Mouse (Mus musculus): Measurements from ENCODE around the gene Tecta. TPM values are rescaled to one million over a fixed set of nuclear protein-coding genes. Genes with fewer than 3 reads are reported as not detected.
A peak's percentile ranks its signal among the peaks of the same experiment; 100 is the strongest.

Tecta gene
- polyA plus RNA-seq, 1 experiment from 2014 or later = 0.06 TPM

DNA sequence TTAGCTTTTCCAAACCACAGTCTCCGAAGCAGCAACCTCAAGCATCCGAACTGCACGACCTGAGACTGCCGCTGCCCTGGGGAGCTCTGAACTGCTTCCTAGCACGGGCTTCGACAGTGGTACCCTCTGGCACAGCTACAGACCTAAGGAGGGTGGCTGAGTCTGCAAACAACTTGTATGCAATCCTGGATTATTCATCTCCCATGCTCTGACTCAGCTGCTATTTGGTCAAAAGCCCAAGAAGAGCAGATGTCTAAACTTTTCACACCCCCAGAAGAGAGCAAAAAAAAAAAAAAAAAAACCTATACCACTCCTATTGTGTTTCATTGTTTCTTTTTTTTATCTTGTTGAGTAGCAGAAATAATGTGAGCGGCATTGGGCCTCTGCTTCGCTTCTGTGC lies 5.4 kb downstream of the Tecta start:
- no peak for ATAC-seq
- no peak for DNase-seq (ENCODE audit: low spot score)
- Histone ChIP-seq H3K27ac (ENCODE audit: low read length) (no peak overlapping the region), H3K4me1 (ENCODE audit: insufficient read depth, low read depth, low read length) (no peaks in the 10 kb centered on the region), H3K36me3 (ENCODE audit: insufficient read depth, low read length) (no peaks in the 10 kb centered on the region), H3K27me3 (replicated peaks; ENCODE audit: insufficient read depth, low read length) (no peaks in the 10 kb centered on the region), H3K9ac (replicated peaks; ENCODE audit: low read depth) (no peak overlapping the region), H3K9me3 (ENCODE audit: low read length) (no peaks in the 10 kb centered on the region), H3K4me2 (replicated peaks; ENCODE audit: low read depth, low read length) (no peak overlapping the region), H3K4me3 (ENCODE audit: low read depth, low read length) (no peak overlapping the region)
- TF ChIP-seq CTCF (IDR thresholded peaks at IDR 0.05) (no peak), EP300 (IDR thresholded peaks at IDR 0.05) (no peak)
- 90% methylated on average over 8 of the region's 8 CpGs for WGBS

GRCm38 (mm10) chr9:42392927-42393326 lies 6.8 kb downstream of the Tecta start:
- no peaks in the 10 kb centered on the region for H3K27me3 ChIP-seq (replicated peaks; ENCODE audit: insufficient read depth, low read length)
- H3K4me2 ChIP-seq (replicated peaks; ENCODE audit: low read depth, low read length) = no peak overlapping the region
- TF ChIP-seq EP300 (IDR thresholded peaks at IDR 0.05) (no peak), CTCF (IDR thresholded peaks at IDR 0.05) (no peak)
- ATAC-seq (no peak), DNase-seq (ENCODE audit: low spot score) (no peak)
- 42% methylated on average over 6 of the region's 6 CpGs for whole genome bisulfite sequencing
- no peaks in the 10 kb centered on the region for H3K36me3 ChIP-seq (ENCODE audit: insufficient read depth, low read length)
- H3K27ac ChIP-seq (ENCODE audit: low read length) = no peak overlapping the region
- no peak overlapping the region for H3K9ac ChIP-seq (replicated peaks; ENCODE audit: low read depth)
- no peak overlapping the region for H3K4me3 ChIP-seq (ENCODE audit: low read depth, low read length)
- H3K4me1 ChIP-seq (ENCODE audit: insufficient read depth, low read depth, low read length) = no peaks in the 10 kb centered on the region
- H3K9me3 ChIP-seq (ENCODE audit: low read length) = no peaks in the 10 kb centered on the region

DNA sequence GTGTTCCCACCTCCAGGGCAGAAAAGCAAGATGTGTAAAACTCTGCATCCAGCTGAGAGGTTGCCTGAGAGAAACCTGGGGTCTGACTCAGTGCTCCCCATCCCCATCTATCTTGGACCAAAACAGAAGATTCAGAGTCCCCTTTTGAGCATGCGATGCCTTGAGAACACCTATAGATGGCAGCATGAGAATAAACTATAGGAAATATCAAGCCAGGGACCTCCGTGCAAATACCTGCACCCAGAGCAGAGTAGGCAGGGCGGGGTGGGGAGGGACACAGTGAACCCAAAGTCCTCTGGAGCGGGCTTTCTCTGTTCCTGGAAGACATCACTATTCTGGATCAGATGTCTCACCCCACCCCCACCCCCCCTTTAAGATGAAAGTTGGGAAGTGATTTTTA lies 11.2 kb downstream of the Tecta start:
- no peaks in the 10 kb centered on the region for H3K9me3 ChIP-seq (ENCODE audit: low read length)
- no peak for ATAC-seq
- no peak overlapping the region for H3K4me2 ChIP-seq (replicated peaks; ENCODE audit: low read depth, low read length)
- TF ChIP-seq CTCF (IDR thresholded peaks at IDR 0.05) (peak; percentile 65), EP300 (IDR thresholded peaks at IDR 0.05) (no peak)
- H3K9ac ChIP-seq (replicated peaks; ENCODE audit: low read depth) = no peak overlapping the region
- H3K4me3 ChIP-seq (ENCODE audit: low read depth, low read length) = no peak overlapping the region
- no peaks in the 10 kb centered on the region for H3K4me1 ChIP-seq (ENCODE audit: insufficient read depth, low read depth, low read length)
- H3K27ac ChIP-seq (ENCODE audit: low read length) = no peak overlapping the region
- no peaks in the 10 kb centered on the region for H3K36me3 ChIP-seq (ENCODE audit: insufficient read depth, low read length)
- 37% methylated on average over 4 of the region's 4 CpGs for WGBS
- no peaks in the 10 kb centered on the region for H3K27me3 ChIP-seq (replicated peaks; ENCODE audit: insufficient read depth, low read length)
- DNase-seq (ENCODE audit: low spot score) = peak; percentile 49

DNA sequence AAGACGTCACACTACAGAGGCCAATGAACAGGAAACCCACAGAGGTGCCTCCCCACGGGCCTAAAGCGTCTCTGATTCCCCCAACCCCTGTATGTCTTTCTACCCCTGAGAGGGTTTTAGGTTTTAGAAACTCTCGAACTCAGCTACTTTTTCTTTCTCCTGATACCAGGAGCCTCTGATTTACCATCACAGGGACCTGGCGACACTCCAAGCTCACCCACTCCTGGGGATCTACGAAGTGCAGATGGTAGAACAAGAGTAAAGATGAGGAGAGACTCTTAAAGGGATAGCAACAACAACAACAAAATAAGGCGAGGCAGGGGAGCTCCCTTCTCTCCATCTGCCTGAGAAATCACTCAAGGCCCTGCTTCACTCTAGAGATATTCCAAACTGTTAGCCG lies 12.7 kb downstream of the Tecta start:
- H3K9me3 ChIP-seq (ENCODE audit: low read length) = no peaks in the 10 kb centered on the region
- H3K4me2 ChIP-seq (replicated peaks; ENCODE audit: low read depth, low read length) = no peak overlapping the region
- H3K4me3 ChIP-seq (ENCODE audit: low read depth, low read length) = no peak overlapping the region
- H3K27me3 ChIP-seq (replicated peaks; ENCODE audit: insufficient read depth, low read length) = no peaks in the 10 kb centered on the region
- no peak overlapping the region for H3K27ac ChIP-seq (ENCODE audit: low read length)
- H3K9ac ChIP-seq (replicated peaks; ENCODE audit: low read depth) = no peak overlapping the region
- H3K4me1 ChIP-seq (ENCODE audit: insufficient read depth, low read depth, low read length) = no peaks in the 10 kb centered on the region
- DNase-seq (ENCODE audit: low spot score) = no peak
- WGBS = 68% methylated on average over 8 of the region's 8 CpGs
- H3K36me3 ChIP-seq (ENCODE audit: insufficient read depth, low read length) = no peaks in the 10 kb centered on the region
- no peak for ATAC-seq
- TF ChIP-seq CTCF (IDR thresholded peaks at IDR 0.05) = no peak
- no peak for TF ChIP-seq EP300 (IDR thresholded peaks at IDR 0.05)

- TF ChIP-seq EP300 (IDR thresholded peaks at IDR 0.05) (no peak), CTCF (IDR thresholded peaks at IDR 0.05) (no peak)
- Histone ChIP-seq H3K27ac (ENCODE audit: low read length) (no peak overlapping the region), H3K4me2 (replicated peaks; ENCODE audit: low read depth, low read length) (no peak overlapping the region), H3K9ac (replicated peaks; ENCODE audit: low read depth) (no peak overlapping the region), H3K9me3 (ENCODE audit: low read length) (no peaks in the 10 kb centered on the region), H3K36me3 (ENCODE audit: insufficient read depth, low read length) (no peaks in the 10 kb centered on the region), H3K4me1 (ENCODE audit: insufficient read depth, low read depth, low read length) (no peaks in the 10 kb centered on the region), H3K27me3 (replicated peaks; ENCODE audit: insufficient read depth, low read length) (no peaks in the 10 kb centered on the region), H3K4me3 (ENCODE audit: low read depth, low read length) (no peak overlapping the region)
- 72% methylated on average over 13 of the region's 13 CpGs for WGBS
- DNase-seq (ENCODE audit: low spot score) (no peak), ATAC-seq (no peak)
These were observed 14.1 kb downstream of the Tecta start for GRCm38 (mm10) chr9:42385656-42386055.

DNA sequence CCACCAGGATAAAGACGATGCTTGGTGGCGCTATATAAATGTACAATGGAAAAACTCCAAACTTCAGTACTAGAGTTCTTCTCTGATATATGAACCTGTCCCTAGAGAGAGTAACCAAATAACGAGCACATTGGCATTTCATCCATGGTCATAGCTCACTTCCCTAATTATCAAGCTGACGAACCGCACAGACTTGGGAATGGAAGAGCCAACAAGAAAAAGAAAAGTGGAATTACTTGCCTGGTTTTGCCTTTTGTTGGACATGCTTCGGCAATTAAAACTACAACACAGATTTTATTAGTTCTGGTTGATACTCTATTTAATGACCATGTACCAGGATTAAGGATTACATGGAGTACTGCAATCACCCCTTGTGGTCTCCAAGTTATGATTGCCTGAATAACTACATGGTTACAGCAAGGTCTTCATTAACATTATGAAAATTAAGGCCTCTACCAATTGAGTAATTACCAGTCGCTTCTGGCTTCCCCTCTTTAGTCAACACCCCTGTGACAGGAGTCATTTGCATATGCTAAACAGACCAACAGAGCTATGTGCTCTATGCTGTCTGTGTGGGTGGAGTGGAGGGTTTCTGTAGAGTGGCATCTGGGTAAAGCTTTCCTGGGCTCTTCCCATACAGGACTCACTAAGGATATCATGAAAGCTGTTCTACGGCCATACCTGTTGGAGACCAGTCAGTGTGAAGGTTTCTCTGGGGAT lies 16.9 kb downstream of the Tecta start:
- H3K9ac ChIP-seq (replicated peaks; ENCODE audit: low read depth) = no peak overlapping the region
- H3K4me1 ChIP-seq (ENCODE audit: insufficient read depth, low read depth, low read length) = no peaks in the 10 kb centered on the region
- H3K9me3 ChIP-seq (ENCODE audit: low read length) = no peaks in the 10 kb centered on the region
- ATAC-seq (no peak), DNase-seq (ENCODE audit: low spot score) (no peak)
- H3K4me2 ChIP-seq (replicated peaks; ENCODE audit: low read depth, low read length) = no peak overlapping the region
- TF ChIP-seq CTCF (IDR thresholded peaks at IDR 0.05) (no peak), EP300 (IDR thresholded peaks at IDR 0.05) (no peak)
- no peak overlapping the region for H3K27ac ChIP-seq (ENCODE audit: low read length)
- no peak overlapping the region for H3K4me3 ChIP-seq (ENCODE audit: low read depth, low read length)
- H3K36me3 ChIP-seq (ENCODE audit: insufficient read depth, low read length) = no peaks in the 10 kb centered on the region
- 81% methylated on average over 8 of the region's 8 CpGs for WGBS
- no peaks in the 10 kb centered on the region for H3K27me3 ChIP-seq (replicated peaks; ENCODE audit: insufficient read depth, low read length)

DNA sequence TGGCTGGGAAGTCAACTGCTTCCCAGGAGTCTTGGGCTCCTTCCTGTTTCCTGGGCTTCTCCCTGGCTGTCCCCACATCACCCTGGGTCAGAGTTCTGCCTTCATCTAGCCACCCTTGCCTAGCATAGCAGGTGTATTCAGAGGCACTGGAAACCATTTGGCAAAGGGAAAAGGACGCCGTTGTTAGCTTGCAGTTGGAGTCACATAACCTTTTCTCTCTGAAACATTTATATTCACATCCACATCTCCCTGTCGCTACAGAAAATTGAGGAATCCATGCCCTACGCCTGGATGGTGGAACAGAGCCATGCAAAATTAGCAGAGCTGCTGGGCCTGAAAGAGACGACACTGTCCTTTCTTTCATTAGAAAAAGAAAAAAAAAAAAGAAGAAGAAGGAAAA lies 17.7 kb downstream of the Tecta start:
- no peaks in the 10 kb centered on the region for H3K27me3 ChIP-seq (replicated peaks; ENCODE audit: insufficient read depth, low read length)
- WGBS = 86% methylated on average over 5 of the region's 5 CpGs
- no peak overlapping the region for H3K27ac ChIP-seq (ENCODE audit: low read length)
- DNase-seq (ENCODE audit: low spot score) = no peak
- H3K4me1 ChIP-seq (ENCODE audit: insufficient read depth, low read depth, low read length) = no peaks in the 10 kb centered on the region
- no peak overlapping the region for H3K4me2 ChIP-seq (replicated peaks; ENCODE audit: low read depth, low read length)
- no peak overlapping the region for H3K4me3 ChIP-seq (ENCODE audit: low read depth, low read length)
- no peaks in the 10 kb centered on the region for H3K9me3 ChIP-seq (ENCODE audit: low read length)
- no peak overlapping the region for H3K9ac ChIP-seq (replicated peaks; ENCODE audit: low read depth)
- H3K36me3 ChIP-seq (ENCODE audit: insufficient read depth, low read length) = no peaks in the 10 kb centered on the region
- TF ChIP-seq EP300 (IDR thresholded peaks at IDR 0.05) = no peak
- TF ChIP-seq CTCF (IDR thresholded peaks at IDR 0.05) = no peak
- no peak for ATAC-seq

Measured in lung, postnatal 0 days (tissue).